Mouse (Mus musculus): ENCODE results near the gene Ube2q2. TPM values are rescaled to one million over a fixed set of nuclear protein-coding genes. Genes with fewer than 3 reads are reported as not detected.
"Not testable (repeated sequence)": the region's sequence is repeated elsewhere in the genome, so short reads cannot be mapped to it uniquely, and the experiment has no call there.

Gene Ube2q2
- total RNA-seq (2017): 32.9 and 37.0 TPM in 2 replicates

GRCm38 (mm10) chr9:55148854-55149498 is at the start of gene Ube2q2:
Gene Ube2q2, plus strand, starts transcription at chr9:55148854.
- ATAC-seq (ENCODE audit: extremely low read depth, insufficient number of reproducible peaks, low FRiP score, poor library complexity, severe bottlenecking): no peak; the same call in 1 of the 2 replicates

GRCm38 (mm10) chr9:55101117-55101516 is 47.5 kb upstream of the Ube2q2 start:
- ATAC-seq (ENCODE audit: extremely low read depth, insufficient number of reproducible peaks, low FRiP score, poor library complexity, severe bottlenecking): no peak

GRCm38 (mm10) chr9:55102186-55102835 is 46.3 kb upstream of the Ube2q2 start:
- no peak for ATAC-seq (ENCODE audit: extremely low read depth, insufficient number of reproducible peaks, low FRiP score, poor library complexity, severe bottlenecking)

- ATAC-seq (ENCODE audit: extremely low read depth, insufficient number of reproducible peaks, low FRiP score, poor library complexity, severe bottlenecking): no peak
Observed at GRCm38 (mm10) chr9:55102931-55103630, 45.6 kb upstream of the Ube2q2 start.

GRCm38 (mm10) chr9:55110059-55110834 is 38.4 kb upstream of the Ube2q2 start:
- peak; percentile 77 for ATAC-seq (ENCODE audit: extremely low read depth, insufficient number of reproducible peaks, low FRiP score, poor library complexity, severe bottlenecking)

GRCm38 (mm10) chr9:55110835-55111217 is 37.8 kb upstream of the Ube2q2 start:
- ATAC-seq (ENCODE audit: extremely low read depth, insufficient number of reproducible peaks, low FRiP score, poor library complexity, severe bottlenecking): not testable (repeated sequence)

GRCm38 (mm10) chr9:55114752-55115151 is 33.9 kb upstream of the Ube2q2 start:
- no peak for ATAC-seq (ENCODE audit: extremely low read depth, insufficient number of reproducible peaks, low FRiP score, poor library complexity, severe bottlenecking)

- no peak for ATAC-seq (ENCODE audit: extremely low read depth, insufficient number of reproducible peaks, low FRiP score, poor library complexity, severe bottlenecking)
Observed at GRCm38 (mm10) chr9:55117293-55118055, 31.2 kb upstream of the Ube2q2 start.

- no peak for ATAC-seq (ENCODE audit: extremely low read depth, insufficient number of reproducible peaks, low FRiP score, poor library complexity, severe bottlenecking)
Observed at GRCm38 (mm10) chr9:55122586-55122985, 26.1 kb upstream of the Ube2q2 start.

GRCm38 (mm10) chr9:55125735-55126134 is 22.9 kb upstream of the Ube2q2 start:
- no peak for ATAC-seq (ENCODE audit: extremely low read depth, insufficient number of reproducible peaks, low FRiP score, poor library complexity, severe bottlenecking)

GRCm38 (mm10) chr9:55126295-55126694 is 22.4 kb upstream of the Ube2q2 start:
- ATAC-seq (ENCODE audit: extremely low read depth, insufficient number of reproducible peaks, low FRiP score, poor library complexity, severe bottlenecking): no peak

- ATAC-seq (ENCODE audit: extremely low read depth, insufficient number of reproducible peaks, low FRiP score, poor library complexity, severe bottlenecking): no peak
Observed at GRCm38 (mm10) chr9:55131851-55132250, 16.8 kb upstream of the Ube2q2 start.

- no peak for ATAC-seq (ENCODE audit: extremely low read depth, insufficient number of reproducible peaks, low FRiP score, poor library complexity, severe bottlenecking)
Observed at GRCm38 (mm10) chr9:55136576-55136975, 12.1 kb upstream of the Ube2q2 start.

- no peak for ATAC-seq (ENCODE audit: extremely low read depth, insufficient number of reproducible peaks, low FRiP score, poor library complexity, severe bottlenecking)
Observed at GRCm38 (mm10) chr9:55137112-55137511, 11.5 kb upstream of the Ube2q2 start.

GRCm38 (mm10) chr9:55139958-55140357 is 8.7 kb upstream of the Ube2q2 start:
- no peak for ATAC-seq (ENCODE audit: extremely low read depth, insufficient number of reproducible peaks, low FRiP score, poor library complexity, severe bottlenecking)

- ATAC-seq (ENCODE audit: extremely low read depth, insufficient number of reproducible peaks, low FRiP score, poor library complexity, severe bottlenecking): peak; percentile 46
Observed at GRCm38 (mm10) chr9:55149499-55150278, 1.0 kb downstream of the Ube2q2 start.

- ATAC-seq (ENCODE audit: extremely low read depth, insufficient number of reproducible peaks, low FRiP score, poor library complexity, severe bottlenecking): no peak
Observed at GRCm38 (mm10) chr9:55150279-55150726, 1.6 kb downstream of the Ube2q2 start.

GRCm38 (mm10) chr9:55151096-55151495 is 2.4 kb downstream of the Ube2q2 start:
- no peak for ATAC-seq (ENCODE audit: extremely low read depth, insufficient number of reproducible peaks, low FRiP score, poor library complexity, severe bottlenecking)

Data from neutrophil, adult 5-6 weeks (primary cell).